ENCODE assay signal across 9 mouse cellular contexts in genomic region chr9:58133893-58134884, GRCm38 (mm10). TPM values are rescaled to one million over a fixed set of nuclear protein-coding genes. Genes with fewer than 3 reads are reported as not detected.
DNase-seq lines count a peak whose midpoint lies in the region; ATAC-seq and TF ChIP-seq lines count a peak whose summit lies in the region.
"Had no signal": no experiment of that assay in that cellular context is flagged by ENCODE, and none has a peak within 500 bp of the region (broad histone marks: within the 10 kb centered on the region; RNA-seq: fewer than 3 reads in every experiment).

No protein-coding gene starts in this region.

- peak overlapping the region; percentile 27 for H3K4me2 ChIP-seq in lung, embryonic 14.5 days
- no peak overlapping the region for H3K4me2 ChIP-seq in forebrain, embryonic 13.5 days
- peak overlapping the region; percentile 33 for H3K4me2 ChIP-seq in limb, embryonic 14.5 days (replicated peaks; ENCODE audit: low read depth, low read length, severe bottlenecking)

- WGBS in lung, embryonic 14.5 days = 7% methylated on average over 17 of the region's 17 CpGs
- WGBS in forebrain, embryonic 13.5 days = 17% methylated on average over 16 of the region's 17 CpGs
- 6% methylated on average over 14 of the region's 17 CpGs for WGBS in limb, embryonic 14.5 days

- TF ChIP-seq CTCF in lung, embryonic 14.5 days (IDR thresholded peaks at IDR 0.05; ENCODE audit: low read depth) = no peak

- peak; percentile 45; the same call in 1 of the 2 replicates for ATAC-seq in lung, embryonic 14.5 days (ENCODE audit: insufficient read depth)
- ATAC-seq in forebrain, embryonic 13.5 days = peak; percentile 52; the same call in 1 of the 2 replicates
- ATAC-seq in limb, embryonic 14.5 days (ENCODE audit: low FRiP score, low read depth) = peak; percentile 42; the same call in 1 of the 2 replicates
- ATAC-seq in erythroblast, adult 5-6 weeks (replicated peaks; ENCODE audit: low FRiP score, poor library complexity, severe bottlenecking) = no peak
- ATAC-seq: lung, postnatal 0 days had no signal

- no peak overlapping the region for H3K4me3 ChIP-seq in lung, embryonic 14.5 days (ENCODE audit: low read depth, low read length)
- no peak overlapping the region for H3K4me3 ChIP-seq in forebrain, embryonic 13.5 days
- no peak overlapping the region for H3K4me3 ChIP-seq in limb, embryonic 14.5 days (replicated peaks; ENCODE audit: low read length)

- peaks cover 14% of the 10 kb centered on the region for H3K4me1 ChIP-seq in lung, embryonic 14.5 days (ENCODE audit: insufficient read depth)
- peaks cover 32% of the 10 kb centered on the region for H3K4me1 ChIP-seq in forebrain, embryonic 13.5 days
- peaks cover 65% of the 10 kb centered on the region for H3K4me1 ChIP-seq in limb, embryonic 14.5 days (ENCODE audit: control insufficient read depth, insufficient read depth, low read length)

- no peak for DNase-seq in lung, embryonic 14.5 days
- DNase-seq in lung, postnatal 10 days = no peak
- peak; percentile 36 for DNase-seq in limb, embryonic 14.5 days (ENCODE audit: low spot score)
- peak; percentile 47 for DNase-seq in thymus, postnatal 14 days
- DNase-seq in heart, adult 11 months = no peak
- DNase-seq in frontal cortex, adult 2 months (ENCODE audit: extremely low spot score in 1 of 2, low spot score in 1 of 2) = no peak

- no peaks in the 10 kb centered on the region for H3K9me3 ChIP-seq in lung, embryonic 14.5 days (ENCODE audit: low read depth, low read length)
- no peaks in the 10 kb centered on the region for H3K9me3 ChIP-seq in forebrain, embryonic 13.5 days (replicated peaks)
- H3K9me3 ChIP-seq in limb, embryonic 14.5 days (ENCODE audit: control insufficient read depth, low read length) = no peaks in the 10 kb centered on the region

- H3K36me3 ChIP-seq in lung, embryonic 14.5 days (ENCODE audit: insufficient read depth) = no peaks in the 10 kb centered on the region
- no peaks in the 10 kb centered on the region for H3K36me3 ChIP-seq in forebrain, embryonic 13.5 days (ENCODE audit: poor library complexity, severe bottlenecking)
- H3K36me3 ChIP-seq in limb, embryonic 14.5 days (ENCODE audit: control insufficient read depth, insufficient read depth, low read length) = no peaks in the 10 kb centered on the region

- H3K9ac ChIP-seq in lung, embryonic 14.5 days = no peak overlapping the region
- H3K9ac ChIP-seq in forebrain, embryonic 13.5 days = no peak overlapping the region
- H3K9ac ChIP-seq in limb, embryonic 14.5 days (ENCODE audit: low read depth, low read length, severe bottlenecking) = no peak overlapping the region

- no peak for TF ChIP-seq POLR2A in limb, embryonic 14.5 days (IDR thresholded peaks at IDR 0.05; ENCODE audit: borderline replicate concordance, extremely low read depth, insufficient read depth, insufficient read length)

- H3K27ac ChIP-seq in lung, embryonic 14.5 days (ENCODE audit: low read depth) = no peak overlapping the region
- peak overlapping the region; percentile 46 for H3K27ac ChIP-seq in forebrain, embryonic 13.5 days
- H3K27ac ChIP-seq in limb, embryonic 14.5 days (replicated peaks; ENCODE audit: low read depth, low read length) = peak overlapping the region; percentile 63

- H3K27me3 ChIP-seq in lung, embryonic 14.5 days (ENCODE audit: insufficient read depth, low read length) = no peaks in the 10 kb centered on the region
- H3K27me3 ChIP-seq in forebrain, embryonic 13.5 days = peaks cover 4% of the 10 kb centered on the region; the same call in 1 of the 2 replicates
- H3K27me3 ChIP-seq in limb, embryonic 14.5 days (ENCODE audit: control insufficient read depth, insufficient read depth, low read length) = no peaks in the 10 kb centered on the region

RNA-seq across cellular contexts. Expression of gene Ccdc33, which starts 15.6 kb away (rescaled TPM):
- not detected in 2 replicates for polyA plus RNA-seq in lung, embryonic 14.5 days (2014; fragmentation: Nextera tagmentation; extraction: Ambion mirVana)
- polyA plus RNA-seq in forebrain, embryonic 13.5 days (2015; fragmentation: Nextera tagmentation; extraction: Ambion mirVana) = 1.1 and 1.8 TPM in 2 replicates
- polyA plus RNA-seq in limb, embryonic 14.5 days (2012; rRNA removed) = 0.11 and 0.24 TPM in 2 replicates
- 0.44 TPM in 1 of 2 replicates, not detected in the other for polyA plus RNA-seq in limb, embryonic 14.5 days (2014; fragmentation: Nextera tagmentation; extraction: Ambion mirVana)
- total RNA-seq in erythroblast, adult 5-6 weeks (2015; ENCODE audit: low replicate concordance) = not detected in 2 replicates
- total RNA-seq in erythroblast, adult 5-6 weeks (2017; ENCODE audit: low replicate concordance) = not detected in 2 replicates
- polyA plus RNA-seq in frontal cortex, adult 2 months (2012; rRNA removed) = 1.4 and 1.8 TPM in 2 replicates

Comparison
In these comparisons a context has a peak if more than half of its experiments do, and no peak if none do; other contexts are left out.
1. DNase-seq: peak in limb, embryonic 14.5 days (single experiment) and thymus, postnatal 14 days (single experiment); none in lung, embryonic 14.5 days (single experiment), lung, postnatal 10 days (single experiment), heart, adult 11 months (single experiment) and frontal cortex, adult 2 months (0 of 2).